Mouse (Mus musculus): Measurements from ENCODE around the gene Creb3l2.
A peak's percentile ranks its signal among the peaks of the same experiment; 100 is the strongest.

The Creb3l2 gene

GRCm38 (mm10) chr6:37369750-37370149 is 72.2 kb downstream of the Creb3l2 start:
- DNase-seq: no peak

DNA sequence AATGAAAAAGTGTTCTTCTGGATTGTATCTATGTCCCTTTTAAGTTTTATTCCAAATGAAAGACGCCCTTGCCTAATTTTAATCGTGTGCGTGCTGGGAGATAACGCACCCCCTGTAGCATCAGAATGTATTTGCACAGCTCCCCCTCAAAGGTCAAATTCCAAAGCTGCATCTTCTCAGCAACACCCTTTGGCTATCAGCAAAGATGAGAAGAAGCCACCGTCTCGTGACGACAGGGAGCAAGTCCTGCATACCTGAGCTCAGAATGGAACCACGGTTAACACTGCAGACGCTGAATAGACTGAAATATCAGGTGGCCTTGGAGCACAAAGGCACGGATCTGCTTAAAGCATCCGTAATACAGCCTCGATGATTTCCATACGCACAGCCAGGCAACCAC is 73.7 kb downstream of the Creb3l2 start:
- DNase-seq: no peak

GRCm38 (mm10) chr6:37366991-37367390 is 75.0 kb downstream of the Creb3l2 start:
- no peak for DNase-seq

- no peak for DNase-seq
Observed at GRCm38 (mm10) chr6:37365179-37365578, 76.8 kb downstream of the Creb3l2 start.

GRCm38 (mm10) chr6:37364361-37364760 is 77.6 kb downstream of the Creb3l2 start:
- DNase-seq: no peak

DNA sequence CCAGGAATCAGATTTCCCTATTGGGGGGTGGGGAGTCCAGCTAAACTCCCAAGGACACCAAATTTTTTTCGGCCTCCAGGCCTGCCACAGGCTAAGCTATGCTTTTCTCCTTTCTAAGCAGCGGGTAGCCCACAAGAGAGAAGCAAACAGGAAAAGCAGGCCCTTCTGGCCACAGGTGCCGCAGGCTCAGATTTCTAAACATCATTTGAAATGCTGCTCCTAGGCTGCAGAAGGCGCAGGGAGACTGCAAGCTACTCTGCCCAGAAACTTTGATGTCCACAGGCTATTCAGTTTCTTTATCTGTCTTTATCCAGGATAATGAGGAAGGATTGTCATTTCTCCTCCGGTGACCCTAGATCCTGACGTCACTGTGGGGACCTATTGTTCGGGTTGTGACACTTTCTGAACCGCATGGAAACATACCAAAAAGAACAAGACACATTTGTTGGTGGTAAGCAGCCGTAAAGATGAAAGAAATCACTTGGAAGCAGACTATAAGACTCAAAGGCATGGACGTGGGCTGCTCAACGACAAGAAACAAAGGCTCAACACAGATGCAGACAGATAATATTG is 81.0 kb downstream of the Creb3l2 start:
- DNase-seq: no peak

GRCm38 (mm10) chr6:37354449-37355179 is 87.3 kb downstream of the Creb3l2 start:
- DNase-seq: peak; percentile 22

GRCm38 (mm10) chr6:37353616-37354015 is 88.3 kb downstream of the Creb3l2 start:
- no peak for DNase-seq

- DNase-seq: peak; percentile 62
Observed at GRCm38 (mm10) chr6:37351731-37352380, 90.1 kb downstream of the Creb3l2 start.

DNA sequence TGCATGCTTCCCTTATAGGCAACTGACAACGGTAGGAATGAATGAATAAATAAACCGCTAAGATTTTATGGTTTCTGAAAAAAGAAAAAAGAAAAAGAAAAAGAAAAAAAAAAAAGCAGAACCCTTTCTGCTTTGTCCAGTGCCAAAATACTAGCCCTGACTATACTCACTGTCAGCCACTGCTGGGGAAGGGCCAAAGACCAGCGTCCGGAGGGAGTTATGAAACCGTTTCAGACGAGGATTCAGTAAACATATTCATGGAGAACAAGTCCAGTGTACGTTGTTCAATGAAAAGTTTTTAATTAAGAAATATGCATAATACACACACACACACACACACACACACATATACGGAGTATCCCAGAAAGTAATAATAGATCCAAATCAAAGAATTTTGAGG is 91.6 kb downstream of the Creb3l2 start:
- DNase-seq: no peak

DNA sequence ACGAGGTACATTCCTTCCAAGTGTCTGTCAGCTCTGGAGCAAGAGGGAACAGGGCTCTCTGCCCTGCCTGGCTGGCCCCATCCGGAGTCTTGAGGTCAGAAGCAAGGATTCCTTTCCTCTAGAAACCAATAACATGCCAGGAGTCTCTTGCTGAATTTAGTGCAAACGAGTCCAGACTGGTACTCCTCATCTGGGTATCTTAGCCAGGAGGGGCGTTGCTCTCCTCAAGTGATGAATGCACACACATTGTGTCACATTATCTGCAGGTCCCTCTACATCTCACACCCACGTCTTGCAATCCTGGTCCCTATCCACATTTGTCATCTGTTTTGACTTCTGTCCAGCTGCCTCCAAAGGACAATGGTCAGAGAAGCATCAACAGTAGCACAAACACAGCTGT is 94.3 kb downstream of the Creb3l2 start:
- no peak for DNase-seq

GRCm38 (mm10) chr6:37338055-37338454 is 103.9 kb downstream of the Creb3l2 start:
- DNase-seq: no peak

- DNase-seq: no peak
Observed at GRCm38 (mm10) chr6:37336831-37337260, 105.1 kb downstream of the Creb3l2 start.

- no peak for DNase-seq
Observed at GRCm38 (mm10) chr6:37336381-37336780, 105.6 kb downstream of the Creb3l2 start.

DNA sequence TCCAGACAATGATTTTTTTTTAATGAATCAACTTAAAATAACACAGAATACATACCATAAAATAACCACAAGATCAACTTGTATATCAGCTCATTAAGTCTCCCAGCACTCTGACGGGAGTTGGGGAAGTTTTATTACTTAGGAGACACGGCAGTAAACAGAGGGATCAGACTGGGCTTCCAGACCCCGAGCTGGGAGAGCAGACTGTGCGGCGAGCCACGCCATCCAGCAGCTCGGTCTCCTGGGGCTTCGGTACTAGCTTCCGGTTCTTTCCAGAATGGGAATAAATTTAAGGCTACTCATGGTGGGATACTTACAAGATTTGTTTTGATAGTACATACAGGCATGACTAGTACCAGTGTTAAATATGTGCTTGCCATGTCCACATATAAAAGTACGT is 109.1 kb downstream of the Creb3l2 start:
- DNase-seq: no peak

- no peak for DNase-seq
Observed at GRCm38 (mm10) chr6:37329901-37330864, 111.8 kb downstream of the Creb3l2 start.

DNA sequence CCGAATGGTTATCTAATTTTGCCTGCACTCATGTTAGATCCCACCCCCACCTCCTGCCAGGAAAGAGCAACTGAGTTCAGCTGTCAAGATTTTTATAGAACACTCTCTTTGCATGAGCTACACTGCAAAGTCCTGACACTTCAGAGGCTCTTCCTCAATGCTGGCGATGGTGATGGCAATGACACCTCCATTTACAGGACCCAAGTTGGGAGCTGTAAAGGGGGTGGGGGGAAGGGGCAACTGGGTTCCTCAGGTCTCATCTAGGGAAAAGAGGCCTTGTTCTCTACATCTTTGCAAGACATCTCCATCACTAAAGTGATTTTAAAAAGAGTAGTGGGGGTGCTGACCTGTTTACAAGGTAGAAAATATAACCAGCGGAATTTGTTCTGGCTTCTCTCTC is 112.6 kb downstream of the Creb3l2 start:
- no peak for DNase-seq

- no peak for DNase-seq
Observed at GRCm38 (mm10) chr6:37328671-37329070, 113.3 kb downstream of the Creb3l2 start.

DNA sequence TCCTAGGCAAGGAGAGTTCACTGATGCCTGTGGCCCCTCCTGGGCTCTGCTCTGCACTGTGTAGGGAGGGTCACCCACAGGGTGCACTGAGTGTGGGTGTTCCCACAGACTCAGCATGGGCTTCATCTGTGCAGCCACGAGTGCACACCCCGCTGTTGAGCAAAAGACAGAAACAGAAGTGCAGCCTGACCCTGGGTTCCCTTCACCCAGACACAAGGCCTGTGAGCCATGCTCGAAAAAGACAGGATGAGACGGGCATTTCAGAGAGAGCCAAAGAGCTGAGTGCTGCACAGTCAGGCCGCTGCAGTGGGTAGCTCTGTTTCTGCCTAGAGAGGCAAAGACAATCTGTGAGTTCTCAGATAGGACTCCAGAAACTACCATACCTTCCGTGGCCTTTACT is 114.4 kb downstream of the Creb3l2 start:
- no peak for DNase-seq

DNA sequence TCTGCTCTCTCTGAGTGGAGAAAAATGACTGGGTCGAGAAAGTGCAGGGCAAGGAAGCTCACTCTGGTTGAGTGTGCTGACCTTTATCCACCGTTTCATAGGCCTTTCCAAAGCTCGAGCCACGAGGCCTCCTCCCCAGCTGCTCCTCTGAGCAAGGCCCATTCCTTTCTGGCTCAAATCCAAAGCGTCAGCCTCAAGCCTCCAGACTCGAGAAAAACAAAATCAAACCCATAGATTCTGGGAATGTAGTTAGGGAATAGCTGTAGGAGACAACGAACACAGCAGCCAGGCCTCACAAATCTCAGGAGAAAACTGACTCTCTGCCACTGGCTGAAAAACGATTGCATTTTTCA is 115.4 kb downstream of the Creb3l2 start:
- peak; percentile 19 for DNase-seq

DNA sequence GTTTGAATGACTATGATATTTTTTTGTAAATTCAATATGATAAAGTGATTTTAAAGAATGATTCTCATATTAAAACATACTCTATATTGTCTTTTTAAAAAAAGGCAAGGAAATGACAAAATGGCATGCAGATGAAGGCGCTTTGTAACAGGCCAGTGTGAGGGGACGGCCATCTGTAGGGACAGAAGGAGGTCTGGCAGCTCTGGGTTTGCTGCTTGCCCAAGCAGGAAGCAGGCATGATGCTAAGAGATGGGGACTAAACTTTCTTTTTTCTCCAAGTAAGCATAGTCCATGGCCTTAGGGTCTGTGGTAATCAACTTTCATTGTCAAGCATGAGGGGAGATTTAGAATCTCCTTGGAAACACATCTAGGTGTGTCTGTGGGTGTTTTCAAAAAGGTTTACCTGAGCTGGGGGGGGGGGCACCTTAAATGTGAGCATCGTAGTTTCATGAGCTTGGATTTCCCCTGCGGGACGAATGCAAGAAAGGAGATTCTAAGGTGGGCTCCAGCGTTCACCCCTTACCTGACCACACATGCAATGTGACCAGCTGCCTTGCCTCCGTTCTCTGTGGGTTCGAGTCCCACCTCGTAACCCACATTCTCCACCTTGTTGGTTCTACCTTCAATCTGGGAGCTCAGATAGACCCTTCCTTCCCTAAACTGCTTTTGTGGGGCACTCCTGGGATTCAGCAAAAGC is 115.9 kb downstream of the Creb3l2 start:
- DNase-seq: no peak

GRCm38 (mm10) chr6:37325076-37325475 is 116.9 kb downstream of the Creb3l2 start:
- no peak for DNase-seq

- DNase-seq: no peak
Observed at GRCm38 (mm10) chr6:37322641-37323040, 119.3 kb downstream of the Creb3l2 start.

Data from cerebellum, adult 9-11 months (tissue).